Mouse (Mus musculus) midbrain, embryonic 13.5 days (tissue): ENCODE measurements around the gene Sema4g. TPM values are rescaled to one million over a fixed set of nuclear protein-coding genes. Genes with fewer than 3 reads are reported as not detected.

Experiments
- ATAC-seq: fragments of 200-750 bp; cut with Nextera tagmentation; 2 replicates; pipeline ENCODE4 v1.8.0; 2017; ENCODE audit warnings: mild to moderate bottlenecking, moderate TSS enrichment, moderate library complexity
- H3K27ac ChIP-seq: fragments of 300-500 bp; sonication (generic); 2 replicates; pipeline ENCODE4 v1.5.1; 2015; ENCODE audit warnings: inconsistent platforms, mild to moderate bottlenecking, moderate library complexity
- H3K27me3 ChIP-seq: fragments of 300-500 bp; sonication (generic); 2 replicates; pipeline ENCODE4 v1.6.1; 2015; ENCODE audit warnings: mild to moderate bottlenecking, inconsistent platforms
- H3K36me3 ChIP-seq: fragments of 300-500 bp; sonication (generic); 2 replicates; pipeline ENCODE4 v1.6.1; 2015; ENCODE audit warnings: mild to moderate bottlenecking, inconsistent platforms
- H3K4me1 ChIP-seq: fragments of 300-500 bp; sonication (generic); replicated peaks from 2 replicates; pipeline ENCODE4 v1.6.1; 2015; ENCODE audit warnings: inconsistent platforms
- H3K4me2 ChIP-seq: fragments of 300-500 bp; sonication (generic); replicated peaks from 2 replicates; pipeline ENCODE4 v1.6.1; 2015; ENCODE audit warnings: moderate library complexity, mild to moderate bottlenecking, inconsistent platforms
- H3K4me3 ChIP-seq: fragments of 300-500 bp; sonication (generic); replicated peaks from 2 replicates; pipeline ENCODE4 v1.5.1; 2015; ENCODE audit warnings: mild to moderate bottlenecking, inconsistent platforms
- H3K9ac ChIP-seq: fragments of 300-500 bp; sonication (generic); replicated peaks from 2 replicates; pipeline ENCODE4 v1.6.1; 2015; ENCODE audit warnings: mild to moderate bottlenecking, inconsistent platforms
- H3K9me3 ChIP-seq: fragments of 300-500 bp; sonication (generic); 2 replicates; pipeline ENCODE4 v1.6.1; 2016; ENCODE audit warnings: mild to moderate bottlenecking, inconsistent platforms
- WGBS: fragments of 180-500 bp; shearing (Covaris S2); methylation state at CpG from one replicate; pipeline ENCODE4 v1.1.7; 2015; 5-methylcytosine and 5-hydroxymethylcytosine counted together
- polyA plus RNA-seq: library from polyadenylated mRNA; unstranded; fragments of >200 nt; fragmentation: Nextera tagmentation; extraction: Ambion mirVana; gene quantifications from 2 replicates; pipeline ENCODE4 v1.2.1, GENCODE M21; 2015

Sema4g gene
- polyA plus RNA-seq, 1 experiment from 2014 or later = 13.4 TPM

DNA sequence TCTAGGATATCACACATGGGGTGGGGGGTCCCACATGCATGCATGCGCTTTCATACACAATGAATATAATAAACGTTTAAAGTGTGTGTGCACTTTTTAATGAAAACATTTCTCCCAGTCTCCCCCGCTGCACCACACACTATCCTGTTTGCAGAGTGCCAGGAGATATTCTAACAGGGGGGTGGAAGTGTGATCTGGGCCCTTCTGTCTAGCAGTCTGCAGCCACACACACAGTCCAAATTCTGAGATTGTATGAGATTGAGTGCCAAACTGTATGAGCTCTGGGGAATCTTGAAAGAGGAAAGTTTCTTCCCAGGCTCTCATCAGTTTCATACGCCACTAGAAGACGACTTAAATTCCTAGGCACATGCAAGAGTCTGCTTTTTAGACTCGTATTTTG is 1.1 kb upstream of the Sema4g start:
- Histone ChIP-seq H3K4me3 (no peak overlapping the region), H3K36me3 (peaks cover 13% of the 10 kb centered on the region), H3K4me1 (peaks cover 37% of the 10 kb centered on the region), H3K27me3 (no peaks in the 10 kb centered on the region), H3K9me3 (no peaks in the 10 kb centered on the region), H3K27ac (no peak overlapping the region), H3K9ac (no peak overlapping the region), H3K4me2 (no peak overlapping the region; the same call in 1 of the 2 replicates)
- 51% methylated on average over 6 of the region's 6 CpGs for WGBS
- no peak for ATAC-seq

GRCm38 (mm10) chr19:44988321-44988720 is 580 bp upstream of the Sema4g start:
- WGBS = 29% methylated on average over 9 of the region's 9 CpGs
- Histone ChIP-seq H3K9me3 (no peaks in the 10 kb centered on the region), H3K4me2 (peak overlapping the region; percentile 84), H3K27me3 (no peaks in the 10 kb centered on the region), H3K4me3 (peak overlapping the region; percentile 84), H3K4me1 (peaks cover 37% of the 10 kb centered on the region), H3K36me3 (peaks cover 15% of the 10 kb centered on the region), H3K27ac (peak overlapping the region; percentile 74), H3K9ac (peak overlapping the region; percentile 96)
- no peak for ATAC-seq

GRCm38 (mm10) chr19:44989567-44990495 is 930 bp downstream of the Sema4g start:
- 8% methylated on average over 22 of the region's 22 CpGs for WGBS
- H3K4me3 ChIP-seq = peak overlapping the region; percentile 84

GRCm38 (mm10) chr19:44991031-44991430 is 2.1 kb downstream of the Sema4g start:
- 88% methylated on average over 8 of the region's 8 CpGs for WGBS
- H3K9me3 ChIP-seq = no peaks in the 10 kb centered on the region
- ATAC-seq = no peak
- peak overlapping the region; percentile 84 for H3K4me2 ChIP-seq
- no peaks in the 10 kb centered on the region for H3K27me3 ChIP-seq
- peaks cover 29% of the 10 kb centered on the region for H3K36me3 ChIP-seq
- H3K9ac ChIP-seq = peak overlapping the region; percentile 50; the same call in 1 of the 2 replicates
- no peak overlapping the region for H3K4me3 ChIP-seq
- H3K4me1 ChIP-seq = peaks cover 37% of the 10 kb centered on the region
- H3K27ac ChIP-seq = no peak overlapping the region

More at GRCm38 (mm10) chr19:44989567-44990495, 930 bp downstream of the Sema4g start:
- ATAC-seq = peak; percentile 54
- Histone ChIP-seq H3K27me3 (no peaks in the 10 kb centered on the region), H3K4me1 (peaks cover 37% of the 10 kb centered on the region), H3K4me2 (peak overlapping the region; percentile 84), H3K9ac (peak overlapping the region; percentile 96), H3K27ac (peak overlapping the region; percentile 74), H3K9me3 (no peaks in the 10 kb centered on the region), H3K36me3 (peaks cover 24% of the 10 kb centered on the region)

GRCm38 (mm10) chr19:44992246-44992645 is 3.3 kb downstream of the Sema4g start:
- Histone ChIP-seq H3K36me3 (peaks cover 42% of the 10 kb centered on the region), H3K27me3 (no peaks in the 10 kb centered on the region), H3K9me3 (no peaks in the 10 kb centered on the region), H3K27ac (no peak overlapping the region), H3K4me2 (no peak overlapping the region), H3K9ac (no peak overlapping the region), H3K4me3 (no peak overlapping the region), H3K4me1 (peaks cover 37% of the 10 kb centered on the region)
- ATAC-seq = no peak
- WGBS = 55% methylated on average over 7 of the region's 7 CpGs

GRCm38 (mm10) chr19:44992712-44993111 is 3.8 kb downstream of the Sema4g start:
- H3K4me3 ChIP-seq = no peak overlapping the region
- WGBS = 76% methylated on average over 7 of the region's 7 CpGs
- no peaks in the 10 kb centered on the region for H3K27me3 ChIP-seq
- H3K27ac ChIP-seq = no peak overlapping the region
- no peak overlapping the region for H3K4me2 ChIP-seq
- no peak for ATAC-seq
- no peak overlapping the region for H3K9ac ChIP-seq
- H3K4me1 ChIP-seq = peaks cover 37% of the 10 kb centered on the region
- H3K9me3 ChIP-seq = no peaks in the 10 kb centered on the region
- peaks cover 46% of the 10 kb centered on the region for H3K36me3 ChIP-seq

DNA sequence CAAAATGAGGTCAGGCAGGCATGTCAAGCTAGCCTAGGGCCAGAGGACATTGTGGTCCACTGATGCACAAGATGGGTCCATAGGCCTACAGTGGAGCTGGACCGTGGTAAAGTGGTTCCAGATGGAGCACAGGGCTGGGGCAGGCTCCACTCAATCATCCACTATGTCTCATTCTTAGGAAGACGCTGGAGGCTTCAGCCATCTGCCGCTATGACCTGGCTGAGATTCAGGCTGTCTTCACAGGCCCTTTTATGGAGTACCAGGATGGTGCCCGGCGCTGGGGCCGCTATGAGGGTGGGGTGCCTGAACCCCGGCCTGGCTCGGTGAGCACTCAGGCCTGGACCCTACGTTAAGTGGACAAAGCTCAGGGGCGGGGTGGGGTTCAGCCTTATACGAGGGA is 8.9 kb downstream of the Sema4g start:
- WGBS = 91% methylated on average over 11 of the region's 11 CpGs
- no peaks in the 10 kb centered on the region for H3K9me3 ChIP-seq

DNA sequence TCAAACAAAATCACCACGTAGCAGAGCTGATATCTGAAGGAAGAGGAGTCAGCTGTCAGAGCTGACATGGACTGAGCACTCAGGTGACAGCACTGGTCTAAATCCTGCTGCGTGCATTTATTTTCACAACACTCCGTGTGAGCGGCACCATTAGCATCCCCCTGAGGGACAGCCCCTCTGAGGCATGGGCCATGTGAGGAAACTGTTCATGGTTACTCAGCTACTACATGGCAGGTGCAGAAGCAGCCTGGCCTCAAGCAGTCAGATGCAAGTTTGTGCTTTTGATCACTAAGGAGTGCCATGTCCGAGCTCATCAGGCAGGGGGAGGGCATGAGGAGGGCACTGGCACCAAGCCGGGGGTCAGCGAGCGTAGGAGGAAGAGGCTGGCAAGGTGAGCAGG is 10.7 kb downstream of the Sema4g start:
- Histone ChIP-seq H3K4me1 (peaks cover 3% of the 10 kb centered on the region; the same call in 1 of the 2 replicates), H3K4me3 (no peak overlapping the region), H3K4me2 (no peak overlapping the region), H3K27ac (no peak overlapping the region), H3K9me3 (no peaks in the 10 kb centered on the region), H3K36me3 (peaks cover 89% of the 10 kb centered on the region), H3K9ac (no peak overlapping the region), H3K27me3 (no peaks in the 10 kb centered on the region)
- WGBS = 91% methylated on average over 8 of the region's 8 CpGs
- ATAC-seq = no peak

More for the DNA sequence above, 8.9 kb downstream of the Sema4g start:
- Histone ChIP-seq H3K9ac (no peak overlapping the region), H3K4me2 (no peak overlapping the region), H3K27me3 (no peaks in the 10 kb centered on the region), H3K4me3 (no peak overlapping the region), H3K27ac (no peak overlapping the region), H3K36me3 (peaks cover 88% of the 10 kb centered on the region), H3K4me1 (no peaks in the 10 kb centered on the region)
- ATAC-seq = no peak

GRCm38 (mm10) chr19:45002301-45002700 is 13.4 kb downstream of the Sema4g start:
- Histone ChIP-seq H3K4me1 (peaks cover 19% of the 10 kb centered on the region), H3K27ac (no peak overlapping the region), H3K4me2 (no peak overlapping the region), H3K9me3 (no peaks in the 10 kb centered on the region), H3K27me3 (no peaks in the 10 kb centered on the region), H3K9ac (no peak overlapping the region), H3K36me3 (peaks cover 69% of the 10 kb centered on the region), H3K4me3 (no peak overlapping the region)
- WGBS = 68% methylated on average over 3 of the region's 3 CpGs
- no peak for ATAC-seq

GRCm38 (mm10) chr19:45003740-45004516 is 15.0 kb downstream of the Sema4g start:
- H3K4me2 ChIP-seq = no peak overlapping the region
- no peak for ATAC-seq
- H3K27ac ChIP-seq = no peak overlapping the region
- no peak overlapping the region for H3K4me3 ChIP-seq
- H3K9me3 ChIP-seq = no peaks in the 10 kb centered on the region
- H3K27me3 ChIP-seq = no peaks in the 10 kb centered on the region
- no peak overlapping the region for H3K9ac ChIP-seq
- peaks cover 59% of the 10 kb centered on the region for H3K36me3 ChIP-seq
- 88% methylated on average over 7 of the region's 7 CpGs for WGBS
- H3K4me1 ChIP-seq = peaks cover 34% of the 10 kb centered on the region

DNA sequence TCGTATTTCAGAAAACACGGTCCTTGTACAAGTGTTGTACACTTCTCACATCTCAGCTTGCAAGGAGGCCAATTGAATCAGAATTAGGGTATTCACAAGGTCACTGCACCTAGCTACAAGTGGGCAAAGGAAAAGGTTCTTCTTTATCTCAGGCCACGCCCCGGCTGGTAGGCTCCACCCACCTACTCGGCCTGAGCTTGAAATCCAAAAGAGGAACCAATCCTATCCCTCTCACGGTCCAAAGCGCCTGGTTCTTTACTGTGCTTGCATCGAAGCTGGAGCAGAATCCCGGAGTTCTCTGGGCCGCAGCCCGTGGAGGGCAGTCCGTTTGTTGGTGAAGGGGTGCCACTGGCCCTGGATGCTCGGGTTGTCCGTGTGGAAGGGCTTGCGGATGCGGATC is 16.5 kb downstream of the Sema4g start, which contains the start of gene Twnk:
TSS of gene Twnk (plus strand) at position 220 of the 400 bp plus-strand sequence.
- H3K4me2 ChIP-seq = peak within 1 kb of the TSS; percentile 98
- peak within 1 kb of the TSS; percentile 82 for H3K9ac ChIP-seq
- no peaks in the 10 kb centered on the region for H3K27me3 ChIP-seq
- H3K9me3 ChIP-seq = no peaks in the 10 kb centered on the region
- H3K4me1 ChIP-seq = peaks cover 34% of the 10 kb centered on the region
- 0 out of 2 replicates have a peak, but pooled peaks have one; percentile 4 for ATAC-seq
- H3K27ac ChIP-seq = peak within 1 kb of the TSS; percentile 79
- peak within 1 kb of the TSS; percentile 98 for H3K4me3 ChIP-seq
- peaks cover 54% of the 10 kb centered on the region for H3K36me3 ChIP-seq
- 8% methylated on average over 16 of the region's 16 CpGs for WGBS
